Comparison of ENCODE assay signal across 10 mouse cellular contexts in the genomic region with DNA sequence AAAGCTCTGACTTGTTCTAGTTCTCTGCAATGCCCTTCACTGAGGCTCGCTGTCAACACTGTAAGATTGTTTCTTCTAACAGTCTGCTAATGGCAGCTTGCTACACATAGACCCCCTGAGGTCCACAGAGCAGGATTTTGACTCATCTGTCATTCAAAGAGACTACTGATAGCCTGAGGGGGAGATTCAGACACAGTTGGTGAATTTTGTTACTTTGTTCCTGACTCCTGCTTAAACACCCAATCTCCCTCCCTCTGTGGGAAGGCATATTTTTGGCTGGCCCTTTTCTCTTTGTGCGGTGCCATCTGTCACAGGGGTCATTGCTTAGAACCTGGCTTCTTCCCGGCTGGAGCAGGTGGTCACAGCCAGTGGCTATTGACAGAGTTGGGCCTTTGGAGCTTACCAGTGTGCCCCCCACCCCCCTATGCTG. TPM values are rescaled to one million over a fixed set of nuclear protein-coding genes. Genes with fewer than 3 reads are reported as not detected.
DNase-seq lines count a peak whose midpoint lies in the region; ATAC-seq and TF ChIP-seq lines count a peak whose summit lies in the region.
"Had no signal": no experiment of that assay in that cellular context is flagged by ENCODE, and none has a peak within 500 bp of the region (broad histone marks: within the 10 kb centered on the region; RNA-seq: fewer than 3 reads in every experiment).

No protein-coding gene starts in this region.

- no peak overlapping the region for H3K4me3 ChIP-seq in forebrain, postnatal 0 days (ENCODE audit: low read depth, low read length)
- H3K4me3 ChIP-seq in midbrain, postnatal 0 days (ENCODE audit: low read depth, low read length): no peak overlapping the region

- H3K9me3 ChIP-seq in forebrain, postnatal 0 days (ENCODE audit: low read length): no peaks in the 10 kb centered on the region
- no peaks in the 10 kb centered on the region for H3K9me3 ChIP-seq in midbrain, postnatal 0 days (ENCODE audit: low read length)

- WGBS in forebrain, postnatal 0 days: 12% methylated on average over 3 of the region's 3 CpGs
- 12% methylated on average over 3 of the region's 3 CpGs for WGBS in midbrain, postnatal 0 days

- H3K4me2 ChIP-seq in forebrain, postnatal 0 days (ENCODE audit: low read depth): 0 out of 2 replicates have a peak overlapping the region, but pooled peaks have one; percentile 5
- H3K4me2 ChIP-seq in midbrain, postnatal 0 days (ENCODE audit: low read depth, low read length, poor library complexity, severe bottlenecking): no peak overlapping the region

- H3K36me3 ChIP-seq in forebrain, postnatal 0 days (ENCODE audit: insufficient read depth): no peaks in the 10 kb centered on the region
- no peaks in the 10 kb centered on the region for H3K36me3 ChIP-seq in midbrain, postnatal 0 days (ENCODE audit: insufficient read depth, low read length)

- peak; percentile 58 for ATAC-seq in forebrain, postnatal 0 days
- ATAC-seq in midbrain, postnatal 0 days (ENCODE audit: low FRiP score): peak; percentile 67

- H3K4me1 ChIP-seq in forebrain, postnatal 0 days (ENCODE audit: insufficient read depth): peaks cover 16% of the 10 kb centered on the region
- H3K4me1 ChIP-seq in midbrain, postnatal 0 days (ENCODE audit: insufficient read depth, low read length): peaks cover 3% of the 10 kb centered on the region; the same call in 1 of the 2 replicates

- no peak for TF ChIP-seq POLR2A in brain, embryonic 14.5 days (IDR thresholded peaks at IDR 0.05; ENCODE audit: borderline replicate concordance, extremely low read depth, insufficient read depth, insufficient read length, poor library complexity, severe bottlenecking)

- H3K9ac ChIP-seq in forebrain, postnatal 0 days: no peak overlapping the region
- H3K9ac ChIP-seq in midbrain, postnatal 0 days (replicated peaks; ENCODE audit: low read length, poor library complexity, severe bottlenecking): no peak overlapping the region
- H3K9ac ChIP-seq: liver, embryonic 14.5 days had no signal

- TF ChIP-seq CTCF in brain, embryonic 14.5 days (IDR thresholded peaks at IDR 0.05; ENCODE audit: borderline replicate concordance, extremely low read depth, insufficient read depth, insufficient read length): no peak
- TF ChIP-seq CTCF in forebrain, postnatal 0 days (IDR thresholded peaks at IDR 0.05; ENCODE audit: low read depth): no peak
- no peak for TF ChIP-seq CTCF in midbrain, postnatal 0 days (IDR thresholded peaks at IDR 0.05)

- peak overlapping the region; percentile 72 for H3K27ac ChIP-seq in forebrain, postnatal 0 days (ENCODE audit: low read depth, low read length)
- peak overlapping the region; percentile 38 for H3K27ac ChIP-seq in midbrain, postnatal 0 days (ENCODE audit: low read depth, low read length)
- H3K27ac ChIP-seq: liver, embryonic 14.5 days had no signal

- DNase-seq in brain, embryonic 14.5 days (ENCODE audit: low read depth): peak; percentile 92
- peak; percentile 81 to 82 for DNase-seq in cerebellum, postnatal 36 days
- peak; percentile 61 for DNase-seq in forebrain, postnatal 0 days
- peak; percentile 89 for DNase-seq in midbrain, postnatal 0 days (ENCODE audit: low spot score)
- DNase-seq in adrenal gland, adult 18-20 months (ENCODE audit: low spot score in 2 of 2): no peak
- no peak for DNase-seq in heart, adult 18-20 months
- no peak for DNase-seq in thymus, postnatal 36 days
- DNase-seq in urinary bladder, postnatal 10 days (ENCODE audit: low spot score): no peak

- H3K27me3 ChIP-seq in forebrain, postnatal 0 days (ENCODE audit: insufficient read depth, low read length): no peaks in the 10 kb centered on the region
- H3K27me3 ChIP-seq in midbrain, postnatal 0 days (ENCODE audit: insufficient read depth, low read length): peaks cover 3% of the 10 kb centered on the region; the same call in 1 of the 2 replicates

RNA-seq across cellular contexts. Expression of a gene that starts 40.1 kb away (rescaled TPM):
- 31.5 and 38.3 TPM in 2 replicates for polyA plus RNA-seq in brain, embryonic 14.5 days (2012; rRNA removed)
- total RNA-seq in forebrain, postnatal 0 days (2014; rRNA removed): 22.1 and 26.9 TPM in 2 replicates
- polyA plus RNA-seq in forebrain, postnatal 0 days (2015; fragmentation: Nextera tagmentation; extraction: Ambion mirVana): 11.7 and 15.5 TPM in 2 replicates
- total RNA-seq in midbrain, postnatal 0 days (2014; rRNA removed): 31.3 and 37.7 TPM in 2 replicates
- polyA plus RNA-seq in midbrain, postnatal 0 days (2015; fragmentation: Nextera tagmentation; extraction: Ambion mirVana): 14.1 and 22.4 TPM in 2 replicates
- total RNA-seq in adrenal gland, adult 18-20 months (2021): 1 to 10 TPM; 2.8 to 3.6 TPM
- not detected for total RNA-seq in heart, adult 18-20 months (2021)
- total RNA-seq: megakaryocyte-erythroid progenitor cell, adult 5-6 weeks had no signal

Comparison
In these comparisons a context has a peak if more than half of its experiments do, and no peak if none do; other contexts are left out.
1. DNase-seq: peak in brain, embryonic 14.5 days (single experiment), cerebellum, postnatal 36 days (2 of 2), forebrain, postnatal 0 days (single experiment) and midbrain, postnatal 0 days (single experiment); none in adrenal gland, adult 18-20 months (0 of 2), heart, adult 18-20 months (0 of 2), thymus, postnatal 36 days (0 of 2) and urinary bladder, postnatal 10 days (single experiment).